Mouse (Mus musculus) frontal cortex, postnatal 36 days (tissue): ENCODE results near the gene Slc35f3.
A peak's percentile ranks its signal among the peaks of the same experiment; 100 is the strongest.

Source experiments
- DNase-seq, 2 experiments: peaks; one replicate each; pipeline ENCODE4 v3.0.0; 2022; ENCODE audit warnings: low spot score in 2 of 2

The Slc35f3 gene

GRCm38 (mm10) chr8:126298296-126299093 is at the start of gene Slc35f3:
TSS of gene Slc35f3 (plus strand) at chr8:126298558.
- peak; percentile 73 to 76 for DNase-seq

GRCm38 (mm10) chr8:126250486-126250885 is 47.9 kb upstream of the Slc35f3 start:
- no peak for DNase-seq

DNA sequence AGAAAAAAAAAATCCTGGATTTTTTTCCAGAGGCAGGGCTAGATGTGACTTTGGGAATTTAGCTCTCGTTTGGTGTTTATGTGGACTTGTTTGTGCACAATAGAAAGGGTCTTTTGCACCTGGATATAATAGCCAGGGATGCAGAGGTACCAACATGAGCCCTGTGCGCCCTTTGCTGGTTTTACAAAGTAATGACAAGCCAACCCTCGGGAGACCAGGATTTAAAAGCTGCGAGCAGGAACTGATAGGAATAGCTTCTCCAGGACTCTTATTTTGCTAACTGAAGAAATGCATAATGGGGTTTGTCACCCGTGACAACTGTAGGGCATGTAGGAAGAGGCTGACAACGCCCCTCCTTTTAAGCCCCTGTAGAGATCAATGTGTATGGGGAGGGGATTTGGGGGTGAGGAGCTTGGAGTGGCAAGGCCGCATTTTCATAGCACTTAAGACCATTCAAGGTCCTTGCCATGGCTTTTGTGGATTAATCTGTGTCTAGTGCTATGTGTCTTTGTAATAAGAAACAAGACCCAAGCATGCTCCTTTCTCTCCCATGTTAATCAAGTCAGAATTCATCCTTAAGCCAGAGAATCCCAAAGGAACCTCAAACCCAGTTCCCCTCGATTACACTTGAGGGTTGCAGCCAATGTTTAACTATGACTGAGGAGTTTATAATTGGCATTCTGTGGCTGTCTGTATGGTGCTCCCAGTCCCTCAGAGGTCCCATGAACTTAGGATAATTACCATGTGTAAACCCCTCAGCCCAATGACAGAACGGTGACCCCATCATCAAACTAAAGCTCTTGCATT is 41.6 kb upstream of the Slc35f3 start:
- DNase-seq, result peak in 1 of 2 experiments; percentile 19

DNA sequence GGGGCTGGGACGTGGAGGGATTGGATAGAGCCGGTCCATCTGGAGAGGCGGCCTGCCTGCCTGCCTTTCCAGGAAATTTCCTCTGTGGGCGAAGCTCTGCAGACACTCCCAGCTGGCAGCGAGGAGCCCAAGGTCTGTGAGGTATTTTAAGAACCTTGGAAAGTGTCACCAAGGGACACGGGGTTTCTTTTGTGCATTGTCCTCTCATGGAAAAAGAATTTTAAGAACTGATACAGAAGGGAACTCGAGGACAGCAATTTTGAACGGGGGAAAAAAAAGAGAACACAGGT is 41.0 kb upstream of the Slc35f3 start:
- DNase-seq, result peak; percentile 30 to 40

- peak; percentile 83 to 84 for DNase-seq
These were observed 40.1 kb upstream of the Slc35f3 start for GRCm38 (mm10) chr8:126258175-126258781.

GRCm38 (mm10) chr8:126265186-126265585 is 33.2 kb upstream of the Slc35f3 start:
- peak in 1 of 2 experiments; percentile 17 for DNase-seq

DNA sequence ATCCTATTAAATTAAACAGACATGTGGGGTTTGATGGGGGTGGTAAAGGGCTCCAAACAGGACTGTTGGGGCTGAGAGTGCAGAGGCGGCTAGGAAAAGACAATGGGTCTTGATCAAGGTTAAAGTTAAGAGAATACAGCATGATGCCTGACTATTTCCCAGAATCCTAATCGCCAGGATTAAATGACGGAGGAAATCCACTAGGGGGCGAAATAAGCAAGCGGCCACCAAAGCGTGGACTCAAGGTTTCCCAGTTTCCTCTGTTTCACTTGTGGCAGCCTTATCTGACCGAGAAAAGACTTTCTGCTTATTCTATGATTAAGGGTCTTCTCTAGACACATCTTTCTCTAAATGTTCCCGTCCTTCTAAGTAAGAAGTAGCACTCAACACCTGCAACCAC is 31.2 kb upstream of the Slc35f3 start:
- DNase-seq, result peak in 1 of 2 experiments; percentile 10

- no peak for DNase-seq
These were observed 28.6 kb upstream of the Slc35f3 start for GRCm38 (mm10) chr8:126269733-126270132.

DNA sequence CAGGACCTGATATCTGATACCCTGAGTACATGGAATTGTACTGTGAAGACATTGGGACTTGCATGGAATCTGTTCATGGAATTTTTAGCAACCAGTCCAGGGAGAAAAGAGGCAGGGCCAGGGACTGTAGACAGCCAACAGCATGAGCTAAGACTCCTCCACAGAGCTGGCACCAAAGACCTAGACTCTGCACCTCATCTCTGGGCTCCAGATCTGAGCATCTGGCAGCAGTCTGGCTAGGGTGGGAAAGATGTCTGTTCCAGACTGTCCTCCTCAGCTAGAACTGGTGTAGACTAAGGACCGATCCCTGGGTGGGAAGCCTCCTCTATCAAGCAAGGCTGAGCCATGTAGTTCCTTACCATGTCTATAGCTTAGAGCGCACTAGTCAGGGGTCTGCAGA is 25.9 kb upstream of the Slc35f3 start:
- peak; percentile 47 to 73 for DNase-seq

DNA sequence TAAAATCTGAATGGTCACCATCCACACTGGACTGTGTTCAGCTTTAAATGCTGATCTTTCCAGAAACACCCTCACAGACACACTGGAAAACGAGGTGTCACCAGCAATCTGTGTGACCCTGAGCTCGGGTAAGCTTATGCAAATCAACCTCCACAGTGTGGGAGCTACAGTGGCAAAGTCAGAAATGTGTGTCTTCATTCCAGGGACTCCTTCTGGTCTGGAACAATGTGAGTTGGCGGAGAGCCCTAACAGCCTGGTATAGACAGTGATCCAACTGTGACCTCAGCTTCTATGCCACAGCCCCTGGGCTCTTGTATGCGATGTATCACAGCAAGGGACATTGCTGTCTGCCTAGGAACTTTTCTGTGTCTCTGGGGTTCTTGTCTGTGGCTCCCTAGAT is 25.3 kb upstream of the Slc35f3 start:
- DNase-seq, result peak; percentile 52 to 68

GRCm38 (mm10) chr8:126274866-126275360 is 23.4 kb upstream of the Slc35f3 start:
- DNase-seq, result peak in 1 of 2 experiments; percentile 5

GRCm38 (mm10) chr8:126275886-126276285 is 22.5 kb upstream of the Slc35f3 start:
- DNase-seq, result no peak

GRCm38 (mm10) chr8:126291951-126292350 is 6.4 kb upstream of the Slc35f3 start:
- DNase-seq, result no peak

DNA sequence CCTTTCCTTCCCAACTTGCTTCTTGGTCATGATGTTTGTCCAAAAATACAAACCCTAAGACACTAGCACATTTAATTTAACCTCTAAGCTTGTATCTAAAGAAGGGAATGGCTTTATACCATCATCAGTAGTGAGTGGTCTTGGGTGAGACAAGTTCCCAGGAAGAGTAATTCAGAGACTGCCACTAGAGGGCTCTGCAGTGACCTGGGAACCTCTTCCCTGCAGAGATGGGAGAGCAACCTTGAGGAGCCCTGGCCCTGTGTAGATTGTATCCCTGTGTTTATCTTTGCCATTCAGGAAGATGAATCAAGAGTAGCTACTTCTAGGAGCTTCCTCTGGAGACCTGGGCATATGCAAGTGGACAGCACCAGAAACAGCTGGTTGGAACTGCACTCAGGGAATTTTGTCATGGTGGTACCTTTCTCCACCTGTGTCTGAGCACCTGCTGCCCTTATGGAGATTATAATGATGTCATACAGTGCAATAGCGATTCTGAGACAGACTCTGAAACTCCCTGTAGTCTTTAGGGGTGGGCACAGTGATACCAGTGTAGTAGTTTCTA is 993 bp upstream of the Slc35f3 start:
- DNase-seq, result peak in 1 of 2 experiments; percentile 67

DNA sequence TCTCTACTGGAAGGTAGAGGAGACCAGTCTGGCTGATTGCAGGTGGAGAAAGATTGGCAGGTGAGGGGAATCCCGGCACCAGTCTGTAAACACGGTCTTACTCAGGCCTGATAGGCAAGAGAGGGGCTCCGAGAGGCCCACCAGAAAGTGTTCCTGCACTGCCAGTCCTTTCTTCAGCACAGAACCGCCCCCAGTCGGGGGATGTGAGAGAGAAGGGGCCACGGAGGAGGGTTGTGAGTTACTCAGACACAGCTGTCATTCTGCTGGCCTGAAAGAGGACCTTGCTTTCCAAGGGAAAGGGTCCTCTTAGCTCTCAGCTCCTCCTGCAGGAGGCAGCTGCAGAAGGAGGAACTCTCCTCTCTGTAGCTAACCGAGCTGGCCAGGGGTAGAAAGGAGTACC is 975 bp downstream of the Slc35f3 start:
- peak; percentile 27 to 59 for DNase-seq

- DNase-seq, result no peak
These were observed 2.0 kb downstream of the Slc35f3 start for GRCm38 (mm10) chr8:126300350-126300749.

GRCm38 (mm10) chr8:126301580-126301979 is 3.2 kb downstream of the Slc35f3 start:
- no peak for DNase-seq

DNA sequence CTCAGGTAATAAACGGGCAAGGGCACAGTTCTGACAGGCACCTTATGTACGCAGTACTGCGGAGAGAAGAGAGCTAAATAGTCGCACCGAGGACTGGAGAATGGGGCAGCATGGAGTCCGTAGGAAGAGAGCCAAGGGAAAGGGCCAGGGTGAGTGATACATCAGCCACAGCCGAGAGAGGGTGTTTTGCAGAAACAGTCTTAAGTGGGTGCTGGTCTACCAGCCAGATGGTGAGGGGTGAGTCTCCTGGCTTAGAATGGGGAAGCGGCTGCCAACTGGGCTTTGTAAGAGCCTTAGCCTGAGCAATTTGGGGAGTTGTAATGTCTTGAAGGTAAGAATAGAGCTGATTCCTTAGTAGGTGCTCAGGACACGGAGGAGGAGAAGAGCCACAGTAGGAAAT is 8.8 kb downstream of the Slc35f3 start:
- DNase-seq, result peak in 1 of 2 experiments; percentile 61

- no peak for DNase-seq
These were observed 10.7 kb downstream of the Slc35f3 start for GRCm38 (mm10) chr8:126309015-126309414.

- no peak for DNase-seq
These were observed 26.6 kb downstream of the Slc35f3 start for GRCm38 (mm10) chr8:126324931-126325330.

GRCm38 (mm10) chr8:126326136-126326535 is 27.8 kb downstream of the Slc35f3 start:
- DNase-seq, result no peak

DNA sequence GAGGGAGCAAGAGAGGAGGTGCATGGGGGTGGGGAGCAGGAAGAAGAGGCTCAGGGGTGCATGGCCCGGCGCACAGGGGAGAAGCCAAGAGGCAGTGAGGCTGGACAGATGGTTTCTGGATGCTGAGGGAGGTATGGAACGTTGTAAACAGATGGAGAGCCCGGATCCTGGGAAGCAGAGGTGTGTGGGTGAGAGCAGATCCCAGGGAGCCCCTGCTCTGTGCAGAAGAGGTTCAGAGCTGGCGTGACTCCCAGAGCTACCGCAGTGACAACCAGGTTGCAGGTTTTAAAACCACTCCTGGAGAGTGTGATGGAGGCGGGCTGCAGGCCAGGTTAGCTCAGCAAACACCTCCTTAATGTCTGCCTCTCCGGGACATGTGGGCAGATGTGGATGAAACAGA is 28.4 kb downstream of the Slc35f3 start:
- DNase-seq, result peak; percentile 79 to 84
